Mouse (Mus musculus) embryonic facial prominence, embryonic 11.5 days (tissue): ENCODE measurements around the gene Rdx. TPM values are rescaled to one million over a fixed set of nuclear protein-coding genes. Genes with fewer than 3 reads are reported as not detected.

ENCODE experiments used
- ATAC-seq: fragments of 200-750 bp; cut with Nextera tagmentation; replicated peaks from 2 replicates; pipeline ENCODE4 v1.8.0; 2017; ENCODE audit warnings: low read depth; ENCODE audit not compliant: insufficient number of reproducible peaks, low FRiP score, low TSS enrichment
- DNase-seq: peaks from one replicate; pipeline ENCODE4 v3.0.0-alpha.2; 2015; ENCODE audit warnings: low spot score
- H3K27ac ChIP-seq: fragments of 300-500 bp; sonication (generic); replicated peaks from 2 replicates; pipeline ENCODE4 v1.5.1; 2014; ENCODE audit warnings: mild to moderate bottlenecking, low read depth, low read length, control low read depth
- H3K27me3 ChIP-seq: fragments of 300-500 bp; sonication (generic); 2 replicates; pipeline ENCODE4 v1.6.1; 2014; ENCODE audit warnings: mild to moderate bottlenecking, low read length, moderate library complexity, mixed read lengths; ENCODE audit not compliant: control insufficient read depth, insufficient read depth
- H3K36me3 ChIP-seq: fragments of 300-500 bp; sonication (generic); replicated peaks from 2 replicates; pipeline ENCODE4 v1.6.1; 2014; ENCODE audit warnings: low read depth, mild to moderate bottlenecking, low read length, moderate library complexity, mixed read lengths; ENCODE audit not compliant: control insufficient read depth, insufficient read depth
- H3K4me1 ChIP-seq: fragments of 300-500 bp; sonication (generic); 2 replicates; pipeline ENCODE4 v1.6.1; 2014; ENCODE audit warnings: low read length, mixed read lengths; ENCODE audit not compliant: control insufficient read depth, insufficient read depth
- H3K4me2 ChIP-seq: fragments of 300-500 bp; sonication (generic); 2 replicates; pipeline ENCODE4 v1.6.1; 2014; ENCODE audit warnings: low read depth, mild to moderate bottlenecking, control low read depth, low read length, moderate library complexity
- H3K4me3 ChIP-seq: fragments of 300-500 bp; sonication (generic); 2 replicates; pipeline ENCODE4 v1.5.1; 2014; ENCODE audit warnings: low read depth, low read length, control low read depth
- H3K9ac ChIP-seq: fragments of 300-500 bp; sonication (generic); replicated peaks from 2 replicates; pipeline ENCODE4 v1.6.1; 2014; ENCODE audit warnings: mild to moderate bottlenecking, control low read depth, low read length
- H3K9me3 ChIP-seq: fragments of 300-500 bp; sonication (generic); replicated peaks from 2 replicates; pipeline ENCODE4 v1.6.1; 2016; ENCODE audit warnings: mild to moderate bottlenecking, low read length, inconsistent platforms, mixed read lengths; ENCODE audit not compliant: control insufficient read depth
- WGBS: fragments of 180-500 bp; shearing (Covaris S2); extraction: QIAGEN DNeasy Blood & Tissue Kit; methylation state at CpG from one replicate; pipeline ENCODE4 v1.1.7; 2014; 5-methylcytosine and 5-hydroxymethylcytosine counted together
- polyA plus RNA-seq: library from polyadenylated mRNA; unstranded; fragments of >200 nt; fragmentation: Nextera tagmentation; extraction: Ambion mirVana; gene quantifications from 2 replicates; pipeline ENCODE4 v1.2.1, GENCODE M21; 2014

Gene Rdx
- polyA plus RNA-seq: 202 and 232 TPM in 2 replicates

DNA sequence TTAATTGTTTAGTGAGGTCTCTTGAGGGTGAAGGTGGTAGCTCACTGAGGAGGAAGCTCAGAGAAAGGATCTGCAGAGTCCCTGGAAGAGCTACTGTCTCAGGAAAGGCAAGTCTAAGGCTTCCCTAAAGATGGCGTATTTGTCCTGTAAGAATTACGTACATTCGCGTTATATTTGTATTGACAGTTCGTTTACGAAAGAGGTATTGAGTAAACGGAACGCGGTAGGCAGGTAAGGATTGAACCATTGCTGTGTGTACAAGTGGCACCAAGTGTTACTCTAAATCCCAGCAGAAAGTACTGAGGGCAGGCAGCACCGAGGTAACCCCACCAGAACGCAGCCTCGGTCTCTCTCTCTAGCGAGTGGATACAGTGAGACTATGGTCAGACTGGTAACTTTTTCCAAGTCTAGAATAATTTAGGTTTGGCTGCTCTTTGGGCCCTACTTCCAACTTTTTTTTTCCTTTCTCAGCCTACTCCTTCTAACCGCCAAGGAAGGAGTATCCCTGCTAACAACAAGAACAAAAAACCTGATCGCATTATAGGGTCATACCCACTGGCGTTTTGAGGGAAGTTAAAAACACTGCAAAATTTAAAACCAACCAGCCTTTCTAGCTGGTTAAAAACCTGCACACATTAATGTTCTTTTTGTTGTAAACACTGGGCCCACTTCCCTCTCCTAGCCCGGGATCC, at the start of gene Rdx:
Rdx (plus strand) TSS at position 45 of the 692 bp plus-strand sequence.
- H3K4me1 ChIP-seq: no peaks in the 10 kb centered on the region; the same call in 1 of the 2 replicates
- ATAC-seq (peak; percentile 19; the same call in 1 of the 2 replicates), DNase-seq (peak; percentile 33)
- H3K36me3 ChIP-seq: no peaks in the 10 kb centered on the region
- H3K27me3 ChIP-seq: no peaks in the 10 kb centered on the region
- no peaks in the 10 kb centered on the region for H3K9me3 ChIP-seq
- H3K4me2 ChIP-seq: peak within 1 kb of the TSS; percentile 58
- 3% methylated on average over 17 of the region's 17 CpGs for WGBS
- peak within 1 kb of the TSS; percentile 98 for H3K27ac ChIP-seq
- peak within 1 kb of the TSS; percentile 96 for H3K4me3 ChIP-seq
- peak within 1 kb of the TSS; percentile 99 for H3K9ac ChIP-seq

DNA sequence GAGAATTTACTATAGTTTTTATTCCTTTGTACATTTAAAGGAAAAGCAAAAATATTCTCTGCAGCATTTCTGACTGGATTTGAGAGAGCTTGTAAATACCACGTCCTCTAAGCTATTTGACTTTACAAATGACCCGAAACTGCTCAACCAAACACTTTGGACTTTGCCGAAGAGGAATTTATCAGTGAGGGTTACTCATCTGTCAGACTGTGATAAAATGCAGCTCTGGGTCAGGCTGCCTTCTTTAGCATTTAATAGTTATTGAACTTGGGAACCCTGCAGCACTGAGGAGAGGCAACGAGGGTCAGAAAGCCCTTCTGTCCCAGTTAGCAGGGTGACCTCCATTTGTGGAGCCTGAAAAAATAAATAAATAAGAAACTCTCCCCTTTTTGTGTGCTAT, 43.5 kb upstream of the Rdx start:
- H3K27me3 ChIP-seq: no peaks in the 10 kb centered on the region
- no peak overlapping the region for H3K4me2 ChIP-seq
- H3K27ac ChIP-seq: no peak overlapping the region
- DNase-seq (no peak), ATAC-seq (no peak)
- no peaks in the 10 kb centered on the region for H3K4me1 ChIP-seq
- no peaks in the 10 kb centered on the region for H3K36me3 ChIP-seq
- no peak overlapping the region for H3K9ac ChIP-seq
- 75% methylated on average over 4 of the region's 4 CpGs for WGBS
- no peak overlapping the region for H3K4me3 ChIP-seq
- no peaks in the 10 kb centered on the region for H3K9me3 ChIP-seq

- Histone ChIP-seq H3K36me3 (no peaks in the 10 kb centered on the region), H3K4me2 (no peak overlapping the region), H3K4me3 (no peak overlapping the region), H3K27me3 (no peaks in the 10 kb centered on the region), H3K9ac (no peak overlapping the region), H3K27ac (no peak overlapping the region), H3K9me3 (no peaks in the 10 kb centered on the region), H3K4me1 (no peaks in the 10 kb centered on the region)
- DNase-seq (no peak), ATAC-seq (no peak)
- 33% methylated on average over 2 of the region's 2 CpGs for WGBS
Observed at GRCm38 (mm10) chr9:52007341-52007740, 39.6 kb upstream of the Rdx start.

DNA sequence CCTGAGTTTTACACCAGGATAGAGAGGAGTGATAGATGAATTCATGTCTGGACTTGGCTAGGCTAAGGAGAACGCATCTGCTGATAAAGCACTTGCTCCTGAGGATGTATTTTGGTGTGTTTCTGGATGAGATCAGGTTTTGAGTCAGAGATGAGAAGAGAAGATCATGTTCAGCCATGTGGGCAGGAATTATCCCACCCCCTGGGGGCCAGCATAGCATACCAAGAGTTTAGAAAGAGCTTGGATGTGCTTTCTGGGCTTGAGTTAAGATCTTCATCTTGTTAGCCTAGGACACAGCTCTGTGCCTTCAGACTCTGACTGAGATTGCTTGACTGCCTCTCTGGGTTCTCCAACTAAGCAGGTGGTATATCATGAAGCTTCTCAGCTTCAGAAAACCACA, 38.5 kb upstream of the Rdx start:
- 83% methylated on average over 1 of the region's 1 CpGs for WGBS
- no peak for DNase-seq

GRCm38 (mm10) chr9:52012311-52012710, 34.7 kb upstream of the Rdx start:
- no peak for DNase-seq

More for the DNA sequence above, 38.5 kb upstream of the Rdx start:
- ATAC-seq: no peak
- Histone ChIP-seq H3K36me3 (no peaks in the 10 kb centered on the region), H3K27me3 (no peaks in the 10 kb centered on the region), H3K4me2 (no peak overlapping the region), H3K4me1 (no peaks in the 10 kb centered on the region), H3K9me3 (no peaks in the 10 kb centered on the region), H3K9ac (no peak overlapping the region), H3K27ac (no peak overlapping the region), H3K4me3 (no peak overlapping the region)

DNA sequence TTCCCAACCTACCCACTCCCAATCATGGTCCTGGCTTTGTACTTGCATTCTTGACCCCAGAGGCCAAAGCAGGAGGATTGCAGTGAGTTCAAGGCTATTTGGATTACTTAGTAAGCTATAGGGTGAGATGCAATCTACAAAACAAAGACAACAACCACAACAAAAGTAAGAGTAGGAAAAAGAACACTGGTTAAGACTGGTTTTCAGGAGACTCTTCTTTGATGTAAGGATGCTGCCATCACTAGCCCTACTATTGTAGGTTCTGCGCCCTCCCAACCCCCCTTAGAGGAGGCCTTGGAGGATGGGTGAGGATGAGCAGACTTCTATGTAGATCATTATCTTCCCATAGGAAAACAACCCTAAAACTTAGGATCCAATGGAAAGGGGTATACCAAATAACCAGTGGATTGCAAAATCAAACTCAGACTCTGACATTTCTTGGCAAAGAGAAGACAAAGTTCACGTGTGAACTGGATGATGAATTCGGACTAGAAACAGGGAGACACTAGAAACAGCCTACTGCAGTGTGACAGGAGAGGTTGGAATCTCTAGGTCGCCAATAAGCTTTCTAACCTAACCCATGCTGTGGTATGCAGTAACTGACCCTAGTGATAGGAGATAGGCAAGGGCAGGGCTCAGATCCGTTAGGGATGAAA, 34.1 kb upstream of the Rdx start:
- no peak overlapping the region for H3K9ac ChIP-seq
- H3K36me3 ChIP-seq: no peaks in the 10 kb centered on the region
- DNase-seq: no peak
- no peaks in the 10 kb centered on the region for H3K4me1 ChIP-seq
- no peak overlapping the region for H3K4me2 ChIP-seq
- H3K4me3 ChIP-seq: no peak overlapping the region
- no peaks in the 10 kb centered on the region for H3K9me3 ChIP-seq
- ATAC-seq: no peak
- H3K27me3 ChIP-seq: no peaks in the 10 kb centered on the region
- 82% methylated on average over 5 of the region's 5 CpGs for WGBS
- no peak overlapping the region for H3K27ac ChIP-seq

More at GRCm38 (mm10) chr9:52012311-52012710, 34.7 kb upstream of the Rdx start:
- no peak overlapping the region for H3K27ac ChIP-seq
- H3K36me3 ChIP-seq: no peaks in the 10 kb centered on the region
- H3K4me2 ChIP-seq: no peak overlapping the region
- no peaks in the 10 kb centered on the region for H3K27me3 ChIP-seq
- ATAC-seq: no peak
- whole genome bisulfite sequencing: 89% methylated on average over 1 of the region's 1 CpGs
- no peaks in the 10 kb centered on the region for H3K9me3 ChIP-seq
- H3K4me3 ChIP-seq: no peak overlapping the region
- no peak overlapping the region for H3K9ac ChIP-seq
- no peaks in the 10 kb centered on the region for H3K4me1 ChIP-seq

DNA sequence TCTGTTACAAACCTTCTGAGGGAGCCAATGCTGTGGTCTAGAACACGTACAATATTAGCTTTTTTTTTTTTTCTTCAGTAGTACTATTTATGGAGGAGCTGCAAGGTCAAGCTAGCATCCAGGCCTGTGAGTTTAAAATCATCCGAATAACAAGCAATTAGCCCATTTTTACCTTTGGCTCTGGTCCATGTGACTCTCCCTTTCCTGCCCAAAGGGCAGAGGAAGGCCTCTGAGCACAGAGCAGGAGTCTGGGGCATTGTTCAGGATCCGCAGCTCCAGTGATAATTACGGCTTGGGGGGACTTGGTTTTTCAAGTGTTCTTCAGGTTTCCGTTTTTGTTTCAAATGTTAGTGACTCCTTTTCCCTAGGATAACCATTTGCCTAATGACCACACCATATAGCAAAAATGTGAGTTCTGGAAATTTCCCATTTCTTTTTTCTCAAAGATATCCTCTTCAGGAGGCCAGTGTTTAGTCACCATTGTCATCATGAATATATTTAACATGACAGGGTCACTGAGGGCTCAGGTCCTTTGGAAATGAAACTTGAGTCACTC, 33.0 kb upstream of the Rdx start:
- Histone ChIP-seq H3K4me1 (no peaks in the 10 kb centered on the region), H3K27ac (no peak overlapping the region), H3K4me2 (no peak overlapping the region), H3K9me3 (no peaks in the 10 kb centered on the region), H3K27me3 (no peaks in the 10 kb centered on the region), H3K4me3 (no peak overlapping the region), H3K9ac (no peak overlapping the region), H3K36me3 (no peaks in the 10 kb centered on the region)
- WGBS: 53% methylated on average over 5 of the region's 5 CpGs
- no peak for DNase-seq
- ATAC-seq: no peak

- no peak for ATAC-seq
- Histone ChIP-seq H3K4me1 (no peaks in the 10 kb centered on the region), H3K27me3 (no peaks in the 10 kb centered on the region), H3K4me2 (no peak overlapping the region), H3K27ac (no peak overlapping the region), H3K4me3 (no peak overlapping the region), H3K9ac (no peak overlapping the region), H3K36me3 (no peaks in the 10 kb centered on the region), H3K9me3 (no peaks in the 10 kb centered on the region)
- DNase-seq: no peak
- 75% methylated on average over 3 of the region's 3 CpGs for WGBS
Observed at GRCm38 (mm10) chr9:52017091-52017490, 29.9 kb upstream of the Rdx start.
